Mouse (Mus musculus) limb, embryonic 14.5 days (tissue): ENCODE results near the gene Ivd. TPM values are rescaled to one million over a fixed set of nuclear protein-coding genes. Genes with fewer than 3 reads are reported as not detected.

Experiments
- ATAC-seq: fragments of 200-750 bp; cut with Nextera tagmentation; 2 replicates; pipeline ENCODE4 v1.8.0; 2017; ENCODE audit warnings: low read depth, moderate number of reproducible peaks, moderate TSS enrichment; ENCODE audit not compliant: low FRiP score
- DNase-seq: peaks from one replicate; pipeline ENCODE4 v3.0.0-alpha.2; 2015; ENCODE audit warnings: low spot score
- H3K27ac ChIP-seq: fragments of 300-500 bp; sonication (generic); replicated peaks from 2 replicates; pipeline ENCODE4 v1.5.1; 2014; ENCODE audit warnings: low read depth, mild to moderate bottlenecking, low read length, moderate library complexity, mixed read lengths
- H3K27me3 ChIP-seq: fragments of 300-500 bp; sonication (generic); 2 replicates; pipeline ENCODE4 v1.6.1; 2014; ENCODE audit warnings: low read length, mixed read lengths; ENCODE audit not compliant: control insufficient read depth, insufficient read depth
- H3K36me3 ChIP-seq: fragments of 300-500 bp; sonication (generic); 2 replicates; pipeline ENCODE4 v1.6.1; 2014; ENCODE audit warnings: mild to moderate bottlenecking, low read length, moderate library complexity, mixed read lengths; ENCODE audit not compliant: control insufficient read depth, insufficient read depth
- H3K4me1 ChIP-seq: fragments of 300-500 bp; sonication (generic); 2 replicates; pipeline ENCODE4 v1.6.1; 2014; ENCODE audit warnings: antibody characterized with exemption, low read length, mixed read lengths; ENCODE audit not compliant: control insufficient read depth, insufficient read depth
- H3K4me2 ChIP-seq: fragments of 300-500 bp; sonication (generic); replicated peaks from 2 replicates; pipeline ENCODE4 v1.6.1; 2014; ENCODE audit warnings: low read depth, mild to moderate bottlenecking, low read length, moderate library complexity; ENCODE audit not compliant: severe bottlenecking
- H3K4me3 ChIP-seq: fragments of 300-500 bp; sonication (generic); replicated peaks from 2 replicates; pipeline ENCODE4 v1.5.1; 2014; ENCODE audit warnings: low read length
- H3K9ac ChIP-seq: fragments of 300-500 bp; sonication (generic); 2 replicates; pipeline ENCODE4 v1.6.1; 2014; ENCODE audit warnings: mild to moderate bottlenecking, low read depth, low read length, moderate library complexity; ENCODE audit not compliant: severe bottlenecking
- H3K9me3 ChIP-seq: fragments of 300-500 bp; sonication (generic); 2 replicates; pipeline ENCODE4 v1.6.1; 2016; ENCODE audit warnings: low read length; ENCODE audit not compliant: control insufficient read depth
- POLR2A ChIP-seq: fragments of 200-500 bp; IDR thresholded peaks from 2 replicates; pipeline ENCODE4 v1.8.0; 2012; ENCODE audit warnings: inconsistent platforms, mild to moderate bottlenecking, moderate library complexity, borderline replicate concordance; ENCODE audit not compliant: insufficient read depth, insufficient read length; ENCODE audit errors: extremely low read depth
- WGBS: fragments of 180-500 bp; shearing (Covaris S2); extraction: QIAGEN DNeasy Blood & Tissue Kit; methylation state at CpG from one replicate; pipeline ENCODE4 v1.1.7; 2014; 5-methylcytosine and 5-hydroxymethylcytosine counted together
- polyA plus RNA-seq, 2 experiments: library from polyadenylated mRNA; depleted of rRNA in 1 of 2; stranded (reverse) in 1 of 2; unstranded in 1 of 2; fragments of >200 nt; fragmentation: Nextera tagmentation in 1 of 2; extraction: Ambion mirVana in 1 of 2; gene quantifications; 2 replicates each; pipeline versions ENCODE4 v1.2.1 to v1.2.3; 2012 to 2014

Gene Ivd
- polyA plus RNA-seq, 2 experiments: 58.1 to 100 TPM

GRCm38 (mm10) chr2:118909151-118909550 is 47.4 kb downstream of the Ivd start:
- Histone ChIP-seq H3K27me3 (no peaks in the 10 kb centered on the region), H3K27ac (no peak overlapping the region), H3K4me2 (no peak overlapping the region), H3K9ac (no peak overlapping the region), H3K9me3 (no peaks in the 10 kb centered on the region), H3K4me1 (peaks cover 9% of the 10 kb centered on the region; the same call in 1 of the 2 replicates), H3K36me3 (no peaks in the 10 kb centered on the region), H3K4me3 (no peak overlapping the region)
- TF ChIP-seq POLR2A: no peak
- DNase-seq (no peak), ATAC-seq (no peak)
- WGBS: 68% methylated on average over 1 of the region's 1 CpGs

DNA sequence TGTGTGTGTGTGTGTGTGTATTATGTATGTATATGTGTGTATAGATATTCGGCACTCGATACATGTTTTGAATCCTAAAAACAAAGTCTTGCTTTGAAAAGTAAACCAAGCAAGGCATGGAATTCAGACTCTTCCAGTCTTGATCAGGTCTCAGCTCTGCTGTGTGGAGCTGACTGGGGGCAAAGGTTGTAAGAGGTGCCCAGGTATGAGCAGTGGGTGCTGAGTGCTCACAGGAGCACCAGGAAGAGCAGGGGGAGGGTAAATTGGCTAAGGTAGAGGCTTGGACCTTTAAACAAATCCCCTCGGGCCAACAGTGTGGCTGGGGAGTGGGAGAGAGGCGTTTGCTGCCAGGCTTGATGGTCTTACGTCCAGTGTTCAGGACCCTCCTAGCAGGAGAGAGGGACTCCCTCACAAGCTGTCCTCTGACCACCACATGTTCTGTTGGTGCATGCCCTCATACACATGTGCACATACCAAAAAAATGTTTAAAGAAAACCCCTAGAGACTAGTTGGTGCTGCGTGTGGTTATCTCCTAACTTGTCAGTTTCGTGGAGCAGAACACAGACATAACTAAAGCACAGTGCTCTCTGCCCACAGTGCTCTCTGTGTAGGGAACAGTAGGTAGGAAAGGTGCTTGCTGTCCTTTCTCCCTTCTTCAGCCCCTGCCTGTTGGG is 49.0 kb downstream of the Ivd start:
- 65% methylated on average over 7 of the region's 7 CpGs for WGBS
- no peak for TF ChIP-seq POLR2A

GRCm38 (mm10) chr2:118912706-118913105 is 51.0 kb downstream of the Ivd start:
- Histone ChIP-seq H3K9ac (no peak overlapping the region), H3K4me1 (peaks cover 12% of the 10 kb centered on the region; the same call in 1 of the 2 replicates), H3K4me3 (no peak overlapping the region), H3K4me2 (no peak overlapping the region), H3K36me3 (peaks cover 13% of the 10 kb centered on the region; the same call in 1 of the 2 replicates), H3K27ac (no peak overlapping the region), H3K9me3 (no peaks in the 10 kb centered on the region), H3K27me3 (no peaks in the 10 kb centered on the region)
- TF ChIP-seq POLR2A: no peak
- WGBS: 58% methylated on average over 8 of the region's 8 CpGs
- DNase-seq (no peak), ATAC-seq (no peak)

More for the DNA sequence above, 49.0 kb downstream of the Ivd start:
- Histone ChIP-seq H3K27me3 (no peaks in the 10 kb centered on the region), H3K4me2 (no peak overlapping the region), H3K36me3 (no peaks in the 10 kb centered on the region), H3K4me1 (peaks cover 10% of the 10 kb centered on the region; the same call in 1 of the 2 replicates), H3K27ac (no peak overlapping the region), H3K9me3 (no peaks in the 10 kb centered on the region), H3K9ac (no peak overlapping the region), H3K4me3 (no peak overlapping the region)
- ATAC-seq (no peak), DNase-seq (no peak)

GRCm38 (mm10) chr2:118913551-118914276 is 52.0 kb downstream of the Ivd start:
- DNase-seq (no peak), ATAC-seq (no peak)
- H3K9me3 ChIP-seq: no peaks in the 10 kb centered on the region
- peaks cover 21% of the 10 kb centered on the region for H3K4me1 ChIP-seq
- no peak for TF ChIP-seq POLR2A
- no peak overlapping the region for H3K4me3 ChIP-seq
- H3K4me2 ChIP-seq: no peak overlapping the region
- no peak overlapping the region for H3K9ac ChIP-seq
- peaks cover 13% of the 10 kb centered on the region; the same call in 1 of the 2 replicates for H3K36me3 ChIP-seq
- no peaks in the 10 kb centered on the region for H3K27me3 ChIP-seq
- H3K27ac ChIP-seq: no peak overlapping the region
- WGBS: 60% methylated on average over 11 of the region's 11 CpGs

GRCm38 (mm10) chr2:118914685-118915084 is 52.9 kb downstream of the Ivd start:
- ATAC-seq: no peak

More at GRCm38 (mm10) chr2:118914685-118915084, 52.9 kb downstream of the Ivd start:
- H3K4me1 ChIP-seq: peaks cover 23% of the 10 kb centered on the region
- no peaks in the 10 kb centered on the region for H3K9me3 ChIP-seq
- peaks cover 13% of the 10 kb centered on the region; the same call in 1 of the 2 replicates for H3K36me3 ChIP-seq
- DNase-seq: no peak
- no peak for TF ChIP-seq POLR2A
- no peak overlapping the region for H3K9ac ChIP-seq
- H3K4me3 ChIP-seq: no peak overlapping the region
- H3K27ac ChIP-seq: no peak overlapping the region
- WGBS: 66% methylated on average over 8 of the region's 8 CpGs
- H3K27me3 ChIP-seq: no peaks in the 10 kb centered on the region
- no peak overlapping the region for H3K4me2 ChIP-seq
